Mouse (Mus musculus) midbrain, embryonic 10.5 days (tissue): ENCODE data around the gene Catsperd. TPM values are rescaled to one million over a fixed set of nuclear protein-coding genes. Genes with fewer than 3 reads are reported as not detected.

Source experiments
- DNase-seq: peaks from one replicate; pipeline ENCODE4 v3.0.0-alpha.2; 2017; ENCODE audit warnings: low spot score
- H3K27ac ChIP-seq: fragments of 300-500 bp; sonication (generic); replicated peaks from 2 replicates; pipeline ENCODE4 v1.5.1; 2016; ENCODE audit warnings: mild to moderate bottlenecking
- H3K27me3 ChIP-seq: fragments of 300-500 bp; sonication (generic); 2 replicates; pipeline ENCODE4 v1.6.1; 2016; ENCODE audit warnings: low read depth, mild to moderate bottlenecking; ENCODE audit not compliant: poor library complexity, severe bottlenecking
- H3K36me3 ChIP-seq: fragments of 300-500 bp; sonication (generic); 2 replicates; pipeline ENCODE4 v1.6.1; 2016; ENCODE audit warnings: mild to moderate bottlenecking, moderate library complexity
- H3K4me1 ChIP-seq: fragments of 300-500 bp; sonication (generic); 2 replicates; pipeline ENCODE4 v1.6.1; 2016
- H3K4me3 ChIP-seq: fragments of 300-500 bp; sonication (generic); 2 replicates; pipeline ENCODE4 v1.5.1; 2016; ENCODE audit warnings: mild to moderate bottlenecking, moderate library complexity
- H3K9me3 ChIP-seq: fragments of 300-500 bp; sonication (generic); replicated peaks from 2 replicates; pipeline ENCODE4 v1.6.1; 2016; ENCODE audit warnings: mild to moderate bottlenecking
- WGBS: fragments of 180-500 bp; shearing (Covaris S2); methylation state at CpG from one replicate; pipeline ENCODE4 v1.1.7; 2016; 5-methylcytosine and 5-hydroxymethylcytosine counted together
- polyA plus RNA-seq: library from polyadenylated mRNA; unstranded; fragments of >200 nt; fragmentation: Nextera tagmentation; extraction: Ambion mirVana; gene quantifications from 2 replicates; pipeline ENCODE4 v1.2.1, GENCODE M21; 2016

Gene Catsperd
- polyA plus RNA-seq, 1 experiment from 2014 or later = 0.79 TPM

DNA sequence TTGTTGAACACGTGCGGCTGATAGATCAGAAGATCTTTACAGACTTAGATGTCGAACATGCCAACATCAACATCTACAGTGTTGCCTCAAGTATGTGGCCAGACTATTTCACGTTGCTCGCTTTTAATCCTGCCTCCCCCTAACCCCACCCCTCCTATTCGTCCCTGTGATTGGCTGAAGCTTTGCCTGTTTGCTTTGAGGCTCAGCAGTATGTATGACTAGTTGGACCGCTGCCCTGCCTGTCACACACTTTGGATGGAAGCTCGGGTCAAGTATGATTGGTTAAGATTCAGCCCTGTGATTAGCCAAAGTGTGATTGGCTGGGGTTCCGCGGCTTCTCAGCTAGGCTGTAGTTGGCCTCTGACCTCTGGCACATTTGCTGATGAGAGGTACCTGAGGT, 23.9 kb downstream of the Catsperd start:
- WGBS = 42% methylated on average over 10 of the region's 10 CpGs
- no peaks in the 10 kb centered on the region for H3K9me3 ChIP-seq

DNA sequence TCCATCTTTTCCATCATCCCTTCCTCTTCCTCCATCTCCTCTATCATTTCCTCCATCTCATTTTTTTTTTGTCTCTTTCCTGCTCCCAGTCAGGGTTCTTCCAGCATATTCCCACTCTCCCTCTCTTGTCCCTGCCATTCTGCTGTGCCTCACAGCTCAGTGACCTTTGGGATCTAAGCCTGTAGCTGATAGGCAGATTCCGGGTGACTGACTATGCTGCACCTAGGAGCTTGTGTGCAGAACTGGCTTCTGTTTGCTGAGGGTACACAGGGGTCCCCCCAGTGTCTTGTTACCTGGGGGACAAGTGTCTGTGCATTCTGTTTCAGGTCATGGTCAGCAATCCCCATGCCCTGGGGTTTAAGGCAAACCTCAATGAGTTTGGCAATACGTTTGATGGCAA, 26.8 kb downstream of the Catsperd start:
- 79% methylated on average over 2 of the region's 2 CpGs for WGBS
- no peak for DNase-seq

More for the DNA sequence above, 23.9 kb downstream of the Catsperd start:
- no peak for DNase-seq
- no peaks in the 10 kb centered on the region for H3K36me3 ChIP-seq
- no peaks in the 10 kb centered on the region; the same call in 1 of the 2 replicates for H3K27me3 ChIP-seq
- no peak overlapping the region for H3K27ac ChIP-seq
- no peak overlapping the region for H3K4me3 ChIP-seq
- H3K4me1 ChIP-seq = no peaks in the 10 kb centered on the region

DNA sequence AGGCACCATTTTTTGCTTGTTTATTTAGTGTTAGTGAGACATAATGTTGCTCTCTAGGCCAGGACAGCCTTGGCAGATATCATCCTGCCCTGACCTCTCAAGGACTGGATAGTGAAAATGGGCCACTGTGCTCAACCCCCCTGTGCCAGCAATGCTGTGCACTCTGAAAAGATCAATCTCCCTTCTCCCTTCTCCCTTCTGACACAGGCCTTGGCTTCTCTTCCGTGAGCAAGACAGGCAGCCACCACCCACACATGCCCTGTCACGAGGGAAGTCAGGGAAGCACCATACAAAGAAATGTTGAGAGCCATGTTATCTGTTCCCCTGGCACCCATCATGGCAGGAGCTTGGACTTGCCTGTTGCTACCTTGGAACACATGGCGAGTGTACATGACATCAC, 27.4 kb downstream of the Catsperd start:
- no peaks in the 10 kb centered on the region for H3K27me3 ChIP-seq
- H3K4me3 ChIP-seq = no peak overlapping the region
- no peaks in the 10 kb centered on the region for H3K36me3 ChIP-seq
- WGBS = 86% methylated on average over 3 of the region's 3 CpGs
- no peak for DNase-seq
- H3K4me1 ChIP-seq = peaks cover 5% of the 10 kb centered on the region; the same call in 1 of the 2 replicates
- H3K9me3 ChIP-seq = no peaks in the 10 kb centered on the region
- H3K27ac ChIP-seq = no peak overlapping the region

More for the DNA sequence above, 26.8 kb downstream of the Catsperd start:
- H3K4me3 ChIP-seq = no peak overlapping the region
- H3K36me3 ChIP-seq = no peaks in the 10 kb centered on the region
- H3K4me1 ChIP-seq = peaks cover under 1% of the 10 kb centered on the region; the same call in 1 of the 2 replicates
- H3K27ac ChIP-seq = no peak overlapping the region
- H3K27me3 ChIP-seq = no peaks in the 10 kb centered on the region
- no peaks in the 10 kb centered on the region for H3K9me3 ChIP-seq

DNA sequence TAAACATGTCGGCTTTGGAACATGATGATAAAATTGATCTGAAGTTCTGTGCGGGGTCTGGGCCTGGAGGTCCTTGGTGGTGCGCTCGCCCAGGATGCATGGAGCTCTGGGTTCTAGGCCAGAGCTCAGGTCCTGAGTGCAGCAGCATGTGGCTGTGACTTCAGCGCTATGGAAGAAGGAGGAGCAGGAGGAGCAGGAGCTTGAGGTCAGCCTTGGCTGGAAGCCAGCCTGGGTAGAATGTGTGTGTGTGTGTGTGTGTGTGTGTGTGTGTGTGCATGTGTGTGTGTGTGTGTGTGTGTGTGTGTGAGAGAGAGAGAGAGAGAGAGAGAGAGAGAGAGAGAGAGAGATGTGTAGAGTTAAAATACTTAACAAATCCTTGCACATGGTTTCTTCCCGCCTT, 28.2 kb downstream of the Catsperd start:
- Histone ChIP-seq H3K9me3 (no peaks in the 10 kb centered on the region), H3K27me3 (no peaks in the 10 kb centered on the region), H3K4me3 (no peak overlapping the region), H3K4me1 (peaks cover 10% of the 10 kb centered on the region; the same call in 1 of the 2 replicates), H3K36me3 (no peaks in the 10 kb centered on the region), H3K27ac (no peak overlapping the region)
- no peak for DNase-seq
- 94% methylated on average over 6 of the region's 6 CpGs for WGBS

DNA sequence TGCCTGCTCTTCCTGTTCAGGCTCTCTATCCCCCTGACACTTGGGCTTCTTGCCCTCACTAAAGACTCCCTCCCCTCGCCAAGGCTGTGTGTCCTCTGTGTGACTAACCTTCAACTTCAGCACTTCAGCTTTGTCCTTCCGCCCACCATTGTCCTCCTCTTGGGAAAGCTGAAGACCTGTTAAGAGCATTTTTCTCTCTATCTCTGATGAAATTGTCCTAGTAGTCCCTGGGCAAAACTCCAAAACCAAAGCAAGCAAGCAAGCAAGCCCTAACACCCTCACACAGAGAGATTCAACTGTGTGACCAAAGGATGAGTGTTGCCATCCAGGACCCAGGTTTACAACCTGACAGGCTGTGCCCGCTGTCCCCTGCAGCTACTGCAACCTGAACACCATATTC, 35.7 kb downstream of the Catsperd start:
- H3K4me3 ChIP-seq = peak overlapping the region; percentile 38

DNA sequence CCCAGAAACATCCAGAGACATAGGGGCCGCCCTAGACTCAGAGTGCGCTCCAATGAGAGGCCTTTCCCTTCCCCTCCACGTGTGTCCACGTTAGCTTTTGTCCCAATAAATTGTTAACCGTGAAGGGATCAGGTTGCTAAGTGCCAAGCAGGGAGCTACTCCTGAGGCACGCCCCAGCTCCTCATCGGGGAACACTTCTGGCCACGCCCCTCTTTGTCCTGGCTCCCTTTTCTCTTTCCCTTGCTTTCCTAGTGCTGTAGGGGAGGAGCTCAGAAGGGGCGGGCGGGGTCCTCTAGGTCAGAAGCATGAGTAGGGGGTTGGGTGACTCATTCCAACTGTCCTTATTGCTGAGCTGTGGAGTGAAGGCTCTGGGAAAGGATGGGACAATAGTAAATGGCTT, 36.4 kb downstream of the Catsperd start:
- peak; percentile 61 for DNase-seq
- H3K4me3 ChIP-seq = peak overlapping the region; percentile 38
- 2% methylated on average over 10 of the region's 10 CpGs for WGBS
- no peaks in the 10 kb centered on the region for H3K36me3 ChIP-seq
- peaks cover 22% of the 10 kb centered on the region for H3K27me3 ChIP-seq
- H3K4me1 ChIP-seq = peaks cover 37% of the 10 kb centered on the region
- H3K9me3 ChIP-seq = no peaks in the 10 kb centered on the region
- H3K27ac ChIP-seq = peak overlapping the region; percentile 67

More for the DNA sequence above, 35.7 kb downstream of the Catsperd start:
- WGBS = 56% methylated on average over 3 of the region's 3 CpGs
- no peaks in the 10 kb centered on the region for H3K36me3 ChIP-seq
- H3K27me3 ChIP-seq = peaks cover 21% of the 10 kb centered on the region
- H3K4me1 ChIP-seq = peaks cover 36% of the 10 kb centered on the region
- peak overlapping the region; percentile 67 for H3K27ac ChIP-seq
- no peak for DNase-seq
- H3K9me3 ChIP-seq = no peaks in the 10 kb centered on the region

DNA sequence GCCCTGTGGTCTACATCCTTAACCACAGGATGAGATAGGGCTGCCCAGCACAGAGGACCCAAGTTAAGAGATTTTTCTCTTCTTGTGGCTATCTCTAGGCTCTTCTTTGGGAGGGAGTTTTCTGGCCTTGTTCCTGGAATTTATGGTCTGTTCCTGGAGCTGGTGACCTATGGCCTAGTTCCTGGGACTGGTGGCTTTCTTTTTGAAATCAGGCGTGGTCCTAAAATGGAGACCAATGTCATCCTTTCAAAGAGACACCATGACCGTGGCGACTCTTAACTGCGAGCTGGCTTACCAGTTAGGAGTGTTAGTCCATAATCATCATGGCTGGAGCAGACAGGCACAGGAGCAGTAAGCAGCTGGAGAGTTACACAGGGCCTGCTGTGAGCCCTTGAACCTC, 38.4 kb downstream of the Catsperd start:
- WGBS = 92% methylated on average over 4 of the region's 4 CpGs
- Histone ChIP-seq H3K4me1 (peaks cover 27% of the 10 kb centered on the region), H3K36me3 (no peaks in the 10 kb centered on the region), H3K9me3 (no peaks in the 10 kb centered on the region), H3K4me3 (no peak overlapping the region), H3K27ac (no peak overlapping the region), H3K27me3 (peaks cover 27% of the 10 kb centered on the region)
- DNase-seq = no peak

DNA sequence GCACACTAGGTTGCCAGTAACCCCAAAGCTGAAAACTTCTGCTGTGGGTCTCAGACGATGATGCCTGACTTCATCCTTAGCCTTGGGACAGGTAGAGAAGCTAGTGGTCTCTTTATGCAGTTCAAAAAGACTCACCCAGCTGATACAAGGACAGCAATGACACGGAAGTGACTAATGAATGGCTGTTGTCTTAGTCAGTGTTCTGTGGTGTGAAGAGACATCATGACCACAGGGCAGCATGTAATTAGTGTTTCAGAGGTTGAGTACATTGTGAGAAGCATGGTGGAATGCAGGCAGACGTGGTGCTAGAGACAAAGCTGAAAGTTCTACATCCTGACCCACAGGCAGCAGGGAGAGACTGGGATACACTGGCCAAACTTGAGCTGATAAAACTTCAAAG, 39.6 kb downstream of the Catsperd start:
- Histone ChIP-seq H3K36me3 (no peaks in the 10 kb centered on the region), H3K4me1 (peaks cover 31% of the 10 kb centered on the region), H3K9me3 (no peaks in the 10 kb centered on the region), H3K27ac (no peak overlapping the region), H3K27me3 (peaks cover 27% of the 10 kb centered on the region), H3K4me3 (no peak overlapping the region)
- WGBS = 80% methylated on average over 3 of the region's 3 CpGs
- DNase-seq = no peak

DNA sequence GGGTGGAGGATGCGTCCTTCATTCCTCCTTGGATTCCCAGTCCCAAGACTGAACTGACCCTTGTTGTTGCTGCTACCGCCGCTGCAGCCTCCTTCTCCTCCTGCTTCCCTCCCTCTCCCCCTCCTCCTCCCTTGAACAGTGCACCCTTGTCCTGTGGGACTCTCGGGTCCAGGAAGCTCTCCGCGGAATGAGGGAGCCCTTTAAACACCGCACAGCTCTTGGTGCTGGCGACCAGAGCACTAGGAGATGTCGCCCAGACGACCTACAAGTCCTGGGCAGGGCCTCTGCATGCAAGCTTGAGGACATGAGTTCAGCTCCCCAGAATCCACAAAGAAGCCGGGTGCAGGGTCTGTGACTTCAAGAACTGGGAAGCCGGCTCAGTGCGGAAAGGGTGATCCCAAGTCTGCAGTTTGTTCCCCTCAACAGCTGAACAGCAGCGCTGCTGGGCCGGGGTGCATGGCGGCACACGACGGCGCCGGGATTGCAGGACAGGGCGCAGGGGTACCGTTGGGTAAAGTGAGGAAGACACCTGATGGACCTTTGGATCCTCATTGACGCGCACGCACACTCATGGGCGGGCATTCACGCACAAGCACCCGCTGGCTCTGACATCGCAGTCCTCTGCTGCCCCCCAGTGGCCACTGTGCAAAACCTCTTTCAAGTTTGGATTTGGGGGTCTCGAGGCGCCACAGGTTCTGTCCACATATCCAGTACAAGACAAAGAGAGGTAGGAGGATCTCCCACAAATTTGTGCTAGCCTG, 40.6 kb downstream of the Catsperd start:
- Histone ChIP-seq H3K36me3 (no peaks in the 10 kb centered on the region), H3K4me1 (peaks cover 27% of the 10 kb centered on the region), H3K27me3 (peaks cover 27% of the 10 kb centered on the region), H3K9me3 (no peaks in the 10 kb centered on the region), H3K4me3 (peak overlapping the region; percentile 55), H3K27ac (peak overlapping the region; percentile 71)
- 6% methylated on average over 31 of the region's 31 CpGs for whole genome bisulfite sequencing
- peak; percentile 90 for DNase-seq

DNA sequence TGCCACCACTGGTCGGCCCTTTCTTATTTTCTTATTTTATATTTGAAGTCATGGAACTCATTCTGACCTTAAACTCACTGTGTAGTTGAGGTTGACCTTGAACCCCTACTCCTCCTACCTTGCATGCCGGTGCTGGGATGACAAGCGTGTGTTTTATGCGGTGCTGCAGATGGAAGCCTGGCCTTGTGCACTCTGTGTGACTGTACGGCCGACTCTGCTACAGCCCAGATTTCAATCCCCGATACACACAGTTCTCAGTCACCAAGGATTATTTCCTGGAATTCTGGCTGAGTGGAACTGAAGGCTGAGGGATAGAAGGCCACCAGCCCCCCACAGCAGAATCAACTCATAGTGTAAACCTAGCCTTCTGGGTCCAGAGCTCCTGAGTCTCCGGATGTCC, 41.8 kb downstream of the Catsperd start:
- Histone ChIP-seq H3K4me1 (peaks cover 25% of the 10 kb centered on the region), H3K36me3 (peaks cover 3% of the 10 kb centered on the region), H3K27me3 (peaks cover 27% of the 10 kb centered on the region), H3K9me3 (no peaks in the 10 kb centered on the region), H3K4me3 (no peak overlapping the region), H3K27ac (no peak overlapping the region)
- 87% methylated on average over 8 of the region's 8 CpGs for WGBS
- no peak for DNase-seq

DNA sequence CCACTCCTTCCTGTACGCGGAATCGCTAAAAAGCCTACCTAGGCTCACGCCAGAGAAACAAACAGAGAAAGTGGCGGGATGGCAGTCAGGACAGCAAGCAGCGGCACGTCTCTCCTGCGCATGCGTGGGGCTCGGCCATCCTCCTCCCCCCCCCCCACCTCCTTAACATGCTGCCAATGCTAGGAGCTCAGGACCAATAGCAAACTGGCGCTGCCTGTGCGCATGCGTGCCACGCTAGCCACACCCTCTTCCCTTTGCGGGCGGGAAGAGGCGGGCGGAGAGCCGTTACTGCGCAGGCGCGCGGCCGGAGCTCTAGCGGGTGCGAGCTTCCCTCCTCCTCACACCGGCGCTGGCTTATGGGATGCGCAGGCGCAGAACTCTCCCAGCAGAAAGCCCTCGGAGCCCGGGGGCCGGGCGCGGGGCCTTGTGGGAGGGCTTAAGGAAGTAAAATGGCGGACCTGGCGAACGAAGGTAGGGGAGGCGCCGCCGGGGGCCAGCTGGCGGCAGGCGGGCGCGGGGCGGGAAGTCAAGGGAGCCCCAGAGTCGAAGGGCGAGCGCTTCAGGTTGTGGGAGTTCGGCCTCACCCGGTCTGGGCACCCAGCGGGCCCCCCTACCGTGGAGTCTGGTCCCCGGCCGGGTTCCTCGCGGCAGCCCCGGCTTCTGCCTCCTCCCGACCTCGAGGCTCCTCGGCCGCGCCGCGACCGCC, 45.2 kb downstream of the Catsperd start, which contains the start of gene Ranbp3:
Gene Ranbp3 (plus strand): TSS at position 354 of the 706 bp plus-strand sequence.
- Histone ChIP-seq H3K4me1 (peaks cover 49% of the 10 kb centered on the region), H3K9me3 (no peaks in the 10 kb centered on the region), H3K27me3 (peaks cover 12% of the 10 kb centered on the region), H3K36me3 (peaks cover 36% of the 10 kb centered on the region), H3K4me3 (peak within 1 kb of the TSS; percentile 90), H3K27ac (peak within 1 kb of the TSS; percentile 97)
- WGBS = under 1% methylated on average over 57 of the region's 66 CpGs
- DNase-seq = peak; percentile 100

DNA sequence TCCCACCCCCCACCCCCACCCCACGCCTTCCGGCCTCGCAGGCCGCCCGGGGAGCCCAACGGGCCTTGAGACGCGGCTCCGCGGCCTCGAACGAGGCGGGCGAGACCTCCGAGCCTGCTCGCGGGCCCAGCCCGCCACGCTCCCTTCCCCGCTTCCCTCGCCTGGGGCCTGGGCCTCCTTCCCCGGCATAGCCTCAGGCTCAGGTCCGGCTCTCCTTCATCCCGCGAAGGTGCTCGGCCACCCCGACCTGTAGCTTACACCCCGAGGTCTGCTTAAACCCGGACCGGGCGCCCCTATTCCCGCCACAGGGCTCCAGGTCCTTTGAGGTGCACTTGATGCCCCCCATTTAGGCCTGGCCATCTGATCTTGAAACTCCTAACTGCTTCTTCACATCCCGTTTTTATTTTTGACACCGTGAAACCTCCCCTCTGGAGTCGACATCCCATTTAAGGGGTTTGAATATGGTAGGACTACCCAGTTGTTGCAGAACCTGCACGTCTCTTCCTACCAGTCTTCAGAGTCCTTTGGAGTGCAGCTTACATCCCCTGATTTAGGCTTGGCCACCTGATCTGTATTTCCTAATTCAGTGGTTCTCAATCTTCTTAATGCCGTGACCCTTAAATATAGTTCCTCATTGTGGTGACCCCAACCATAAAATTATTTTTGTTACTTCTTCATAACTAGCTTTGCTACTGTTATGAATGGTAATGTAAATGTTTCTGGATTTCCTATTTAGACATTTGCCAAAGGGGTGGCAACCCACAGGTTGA, 45.9 kb downstream of the Catsperd start:
- Histone ChIP-seq H3K27me3 (0 out of 2 replicates have a peak, but pooled peaks cover 5% of the 10 kb centered on the region), H3K4me1 (peaks cover 43% of the 10 kb centered on the region), H3K4me3 (peak overlapping the region; percentile 90), H3K9me3 (no peaks in the 10 kb centered on the region), H3K36me3 (peaks cover 41% of the 10 kb centered on the region), H3K27ac (peak overlapping the region; percentile 97)
- no peak for DNase-seq
- 2% methylated on average over 37 of the region's 37 CpGs for WGBS
